Comparison of ENCODE assay signal across 13 mouse cellular contexts in genomic region chr5:113120741-113121590, GRCm38 (mm10). TPM values are rescaled to one million over a fixed set of nuclear protein-coding genes. Genes with fewer than 3 reads are reported as not detected.
A peak's percentile ranks its signal among the peaks of the same experiment; 100 is the strongest.
DNase-seq lines count a peak whose midpoint lies in the region; ATAC-seq lines count a peak whose summit lies in the region.
"Had no signal": no experiment of that assay in that cellular context is flagged by ENCODE, and none has a peak within 500 bp of the region (broad histone marks: within the 10 kb centered on the region; RNA-seq: fewer than 3 reads in every experiment).

No protein-coding gene starts in this region.

- no peaks in the 10 kb centered on the region for H3K27me3 ChIP-seq in kidney, embryonic 14.5 days (ENCODE audit: control insufficient read depth, insufficient read depth, low read length)
- H3K27me3 ChIP-seq in intestine, embryonic 15.5 days (replicated peaks), result no peaks in the 10 kb centered on the region

- peak overlapping the region; percentile 71; the same call in 1 of the 2 replicates for H3K27ac ChIP-seq in kidney, embryonic 14.5 days (ENCODE audit: low read depth, low read length)
- 0 out of 2 replicates have a peak overlapping the region, but pooled peaks have one; percentile 22 for H3K27ac ChIP-seq in intestine, embryonic 15.5 days

- H3K36me3 ChIP-seq in kidney, embryonic 14.5 days (ENCODE audit: control insufficient read depth, insufficient read depth, low read length), result no peaks in the 10 kb centered on the region
- H3K36me3 ChIP-seq in intestine, embryonic 15.5 days, result no peaks in the 10 kb centered on the region

- H3K4me2 ChIP-seq in kidney, embryonic 14.5 days (replicated peaks; ENCODE audit: low read depth, low read length), result no peak overlapping the region; the same call in 1 of the 2 replicates
- H3K4me2 ChIP-seq in intestine, embryonic 15.5 days (replicated peaks), result no peak overlapping the region

- ATAC-seq in kidney, embryonic 14.5 days (ENCODE audit: low FRiP score, low TSS enrichment), result peak; percentile 36; the same call in 1 of the 2 replicates
- peak; percentile 29; the same call in 1 of the 2 replicates for ATAC-seq in intestine, embryonic 15.5 days
- ATAC-seq in frontal cortex, adult (ENCODE audit: low TSS enrichment), result no peak

- DNase-seq in embryo, embryonic 10.5 days (ENCODE audit: low spot score), result peak; percentile 44
- DNase-seq in embryo, embryonic 9.5 days (ENCODE audit: extremely low spot score), result no peak
- DNase-seq in kidney, adult 18-20 months, result no peak
- DNase-seq in 416B (ENCODE audit: low read depth), result peak; percentile 35
- DNase-seq in thymus, postnatal 10 days (ENCODE audit: low spot score in 2 of 2), result no peak
- DNase-seq: cerebellum, postnatal 10 days; heart, postnatal 10 days had no signal

- H3K4me3 ChIP-seq in kidney, embryonic 14.5 days (ENCODE audit: low read length), result no peak overlapping the region
- no peak overlapping the region for H3K4me3 ChIP-seq in intestine, embryonic 15.5 days (replicated peaks)

- H3K9ac ChIP-seq in kidney, embryonic 14.5 days (ENCODE audit: low read depth, low read length), result no peak overlapping the region
- H3K9ac ChIP-seq in intestine, embryonic 15.5 days, result no peak overlapping the region

- H3K9me3 ChIP-seq in kidney, embryonic 14.5 days (ENCODE audit: control insufficient read depth, low read length), result no peaks in the 10 kb centered on the region
- no peaks in the 10 kb centered on the region for H3K9me3 ChIP-seq in intestine, embryonic 15.5 days

- WGBS in kidney, embryonic 14.5 days, result 13% methylated on average over 15 of the region's 15 CpGs
- 19% methylated on average over 15 of the region's 15 CpGs for WGBS in intestine, embryonic 15.5 days

- H3K4me1 ChIP-seq in kidney, embryonic 14.5 days (ENCODE audit: control insufficient read depth, insufficient read depth, low read length), result peaks cover 36% of the 10 kb centered on the region
- peaks cover 50% of the 10 kb centered on the region for H3K4me1 ChIP-seq in intestine, embryonic 15.5 days (replicated peaks)

RNA-seq across cellular contexts. Expression of gene Crybb3, which starts 39.6 kb away (rescaled TPM):
- polyA plus RNA-seq in kidney, embryonic 14.5 days (2014; fragmentation: Nextera tagmentation; extraction: Ambion mirVana), result 0.47 and 1.8 TPM in 2 replicates
- polyA plus RNA-seq in intestine, embryonic 15.5 days (2015; fragmentation: Nextera tagmentation; extraction: Ambion mirVana), result 0.36 and 1.1 TPM in 2 replicates

RNA-seq across cellular contexts. Expression of gene Crybb2, which starts 51.0 kb away (rescaled TPM):
- not detected in 2 replicates for polyA plus RNA-seq in kidney, embryonic 14.5 days (2014; fragmentation: Nextera tagmentation; extraction: Ambion mirVana)
- not detected in 2 replicates for polyA plus RNA-seq in intestine, embryonic 15.5 days (2015; fragmentation: Nextera tagmentation; extraction: Ambion mirVana)
- polyA plus RNA-seq: liver, adult 2 months; midbrain, postnatal 0 days; testis, adult 2 months had no signal

Comparison
In these comparisons a context has a peak if more than half of its experiments do, and no peak if none do; other contexts are left out.
1. DNase-seq: peak in embryo, embryonic 10.5 days (single experiment) and 416B (single experiment); none in embryo, embryonic 9.5 days (single experiment), kidney, adult 18-20 months (single experiment) and thymus, postnatal 10 days (0 of 2).